Mouse (Mus musculus) ES-Bruce4 (cell line): ENCODE measurements at regions not wholly inside any gene's neighbourhood (a gene's known extent, or its start where the extent isn't known, plus 50 kb on each side); places are given as distances from the start of the nearest gene placed in this dataset.

Experiments
- CTCF ChIP-seq: IDR thresholded peaks from one replicate; pipeline ENCODE4 v1.8.1; 2011; ENCODE audit warnings: low read depth, low read length
- EP300 ChIP-seq: IDR thresholded peaks from 2 replicates; pipeline ENCODE4 v1.6.1; 2011; ENCODE audit warnings: low read depth, low read length; ENCODE audit not compliant: insufficient read depth
- POLR2A ChIP-seq: IDR thresholded peaks from one replicate; pipeline ENCODE4 v1.8.1; 2011; ENCODE audit warnings: low read length; ENCODE audit not compliant: insufficient read depth

DNA sequence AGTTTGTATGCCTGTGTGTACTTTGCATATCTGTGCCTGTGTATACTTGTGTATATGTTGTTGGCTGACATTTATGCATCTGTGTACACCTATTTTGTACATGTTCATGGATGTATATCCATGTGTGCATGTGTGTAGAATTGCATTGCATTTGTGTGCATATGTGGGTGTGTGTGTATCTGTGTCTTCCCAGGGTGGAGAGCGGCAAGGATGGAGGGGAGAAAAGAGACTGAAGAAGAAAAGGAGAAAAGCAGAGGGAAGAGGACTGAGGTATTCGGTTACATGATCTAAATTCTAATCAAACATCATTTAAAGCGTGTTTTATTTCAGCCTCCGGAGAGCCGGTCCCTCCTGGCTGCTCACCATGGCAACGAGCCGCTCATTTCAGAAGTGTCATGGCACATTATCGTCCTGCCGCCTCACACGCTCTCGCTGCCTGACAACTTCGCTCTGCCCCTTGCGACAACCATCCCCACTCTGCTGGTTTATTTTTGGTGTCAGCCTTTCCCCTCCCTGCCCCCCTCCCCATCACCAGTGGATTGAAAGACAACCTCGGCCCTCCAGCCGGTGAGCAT, 58.6 kb downstream of the Mrm1 start:
- TF ChIP-seq EP300 (no peak), POLR2A (no peak), CTCF (no peak)
